Mouse (Mus musculus) liver, postnatal 0 days (tissue): Measurements from ENCODE around the gene Hap1.

ENCODE experiments used
- CTCF ChIP-seq: sonication (generic); IDR thresholded peaks from 2 replicates; pipeline ENCODE4 v1.5.1; 2016; ENCODE audit warnings: antibody characterized with exemption, low read depth
- EP300 ChIP-seq: IDR thresholded peaks from 2 replicates; pipeline ENCODE4 v1.6.1; 2016; ENCODE audit warnings: antibody characterized with exemption, low read depth, mild to moderate bottlenecking

DNA sequence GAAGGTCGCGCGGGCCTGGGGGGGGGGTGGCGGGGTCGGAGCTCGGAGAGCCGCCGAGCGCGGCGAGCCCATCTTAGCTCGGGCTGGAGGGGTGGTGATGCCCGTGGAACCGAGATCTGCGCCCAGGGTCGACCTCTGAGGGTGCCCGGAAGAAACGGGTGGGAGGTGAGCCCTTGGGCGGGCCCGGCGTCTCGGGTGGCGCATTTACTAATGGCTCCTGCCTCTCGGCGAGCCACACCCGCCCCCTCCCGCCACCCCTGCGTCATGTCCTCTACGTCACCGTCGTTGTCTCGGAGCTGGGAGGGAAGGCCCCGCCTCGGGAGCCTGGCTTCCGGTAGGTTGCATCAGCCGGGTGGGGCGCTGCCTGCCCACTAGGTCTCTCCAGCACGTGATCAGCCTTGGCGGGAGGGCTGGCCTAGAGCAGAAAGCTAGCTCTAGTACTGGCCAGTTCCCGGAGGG lies 35.7 kb downstream of the Hap1 start:
- TF ChIP-seq CTCF: peak; percentile 44
- TF ChIP-seq EP300: peak; percentile 83
